In the genomic region with DNA sequence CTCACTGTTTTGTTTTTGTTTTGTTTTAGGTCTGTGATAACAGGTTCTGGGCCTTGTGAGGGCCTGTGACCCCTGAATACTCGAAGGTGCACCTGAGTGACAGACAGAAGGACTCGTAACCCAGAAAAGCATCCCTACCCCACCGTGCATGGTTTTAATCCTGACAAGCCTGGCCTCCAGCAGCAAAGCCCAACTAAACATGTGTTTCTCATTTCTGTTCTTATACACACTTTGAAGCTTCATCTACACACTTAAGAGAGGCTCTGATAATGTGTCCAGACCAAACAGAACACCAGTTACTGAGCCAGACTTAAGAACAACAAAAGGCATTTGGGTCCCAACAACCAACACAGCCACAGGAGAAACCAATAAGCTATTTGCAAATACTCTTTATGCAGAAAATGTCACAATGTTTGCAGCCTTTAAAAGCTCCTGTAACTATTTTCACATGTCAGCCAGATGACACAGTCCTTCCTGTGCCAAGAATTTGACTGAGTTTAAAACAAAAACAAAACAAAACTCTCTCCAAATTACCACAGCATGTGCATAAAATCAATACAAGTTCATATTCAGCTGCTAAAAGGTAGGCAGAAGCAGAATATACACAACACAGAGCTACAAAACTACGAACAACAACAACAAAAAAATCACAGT, we compare ENCODE assay signal across 14 mouse cellular contexts. TPM values are rescaled to one million over a fixed set of nuclear protein-coding genes. Genes with fewer than 3 reads are reported as not detected.
DNase-seq lines count a peak whose midpoint lies in the region; ATAC-seq and TF ChIP-seq lines count a peak whose summit lies in the region.
"Had no signal": no experiment of that assay in that cellular context is flagged by ENCODE, and none has a peak within 500 bp of the region (broad histone marks: within the 10 kb centered on the region; RNA-seq: fewer than 3 reads in every experiment).

No protein-coding gene starts in this region.

- no peaks in the 10 kb centered on the region for H3K9me3 ChIP-seq in kidney, postnatal 0 days (replicated peaks; ENCODE audit: low read length)
- no peaks in the 10 kb centered on the region for H3K9me3 ChIP-seq in limb, embryonic 11.5 days (ENCODE audit: control insufficient read depth, low read length)
- H3K9me3 ChIP-seq: G1E; liver, embryonic 13.5 days had no signal

- H3K27me3 ChIP-seq in kidney, postnatal 0 days (ENCODE audit: insufficient read depth, low read length) = no peaks in the 10 kb centered on the region
- no peaks in the 10 kb centered on the region for H3K27me3 ChIP-seq in limb, embryonic 11.5 days (ENCODE audit: control insufficient read depth, insufficient read depth, low read length)
- H3K27me3 ChIP-seq in thymus, adult 2 months (ENCODE audit: control insufficient read depth, insufficient read depth, low read length) = no peaks in the 10 kb centered on the region
- H3K27me3 ChIP-seq: liver, embryonic 13.5 days had no signal

- TF ChIP-seq POLR2A in thymus, adult 2 months (IDR thresholded peaks at IDR 0.05; ENCODE audit: control insufficient read depth, extremely low read depth, insufficient read depth, low read length, poor library complexity) = no peak

- intact Hi-C loops in gastrocnemius, adult 2 months (cut with DNase I) = no loop called here
- intact Hi-C loops in gastrocnemius, postnatal 14 days (cut with DNase I; ENCODE audit: low total_unique reads) = no loop called here

- ATAC-seq in kidney, postnatal 0 days (replicated peaks; ENCODE audit: low FRiP score, low read depth) = no peak
- peak; percentile 44; the same call in 1 of the 2 replicates for ATAC-seq in limb, embryonic 11.5 days (ENCODE audit: insufficient number of reproducible peaks, low FRiP score, low TSS enrichment, low read depth)
- ATAC-seq: intestine, embryonic 16.5 days had no signal

- 53% methylated on average over 4 of the region's 4 CpGs for WGBS in kidney, postnatal 0 days
- WGBS in limb, embryonic 11.5 days = 23% methylated on average over 4 of the region's 4 CpGs
- WGBS in thymus, adult 2 months = 88% methylated on average over 4 of the region's 4 CpGs

- H3K9ac ChIP-seq in kidney, postnatal 0 days (ENCODE audit: low read depth, low read length) = no peak overlapping the region
- H3K9ac ChIP-seq in limb, embryonic 11.5 days (ENCODE audit: low read length) = no peak overlapping the region
- H3K9ac ChIP-seq: liver, embryonic 13.5 days had no signal

- no peak for TF ChIP-seq CTCF in gastrocnemius, adult 2 months (IDR thresholded peaks at IDR 0.05)
- TF ChIP-seq CTCF in kidney, postnatal 0 days (IDR thresholded peaks at IDR 0.05; ENCODE audit: low read depth) = no peak
- no peak for TF ChIP-seq CTCF in thymus, adult 2 months (IDR thresholded peaks at IDR 0.05; ENCODE audit: borderline replicate concordance, control insufficient read depth, extremely low read depth, insufficient read depth, low read length, poor library complexity)

- H3K4me1 ChIP-seq in kidney, postnatal 0 days (replicated peaks; ENCODE audit: insufficient read depth, low read length) = no peaks in the 10 kb centered on the region
- H3K4me1 ChIP-seq in limb, embryonic 11.5 days (ENCODE audit: control insufficient read depth, insufficient read depth, low read length) = peaks cover 11% of the 10 kb centered on the region
- peaks cover 3% of the 10 kb centered on the region for H3K4me1 ChIP-seq in thymus, adult 2 months (replicated peaks; ENCODE audit: control insufficient read depth, insufficient read depth, low read length)

- H3K27ac ChIP-seq in gastrocnemius, adult 2 months = peak overlapping the region; percentile 78
- H3K27ac ChIP-seq in kidney, postnatal 0 days = no peak overlapping the region
- H3K27ac ChIP-seq in limb, embryonic 11.5 days (replicated peaks; ENCODE audit: low read depth, low read length) = peak overlapping the region; percentile 71
- no peak overlapping the region for H3K27ac ChIP-seq in thymus, adult 2 months (ENCODE audit: control insufficient read depth, insufficient read depth, low read length)
- H3K27ac ChIP-seq: liver, embryonic 13.5 days had no signal

- DNase-seq in gastrocnemius, adult 2 months = no peak
- no peak for DNase-seq in gastrocnemius, postnatal 14 days
- DNase-seq in kidney, postnatal 0 days (ENCODE audit: low spot score) = peak; percentile 12
- no peak for DNase-seq in kidney, adult 11 months
- peak; percentile 54 for DNase-seq in embryo, embryonic 10.5 days (ENCODE audit: low spot score)
- peak; percentile 57 for DNase-seq in limb, embryonic 11.5 days (ENCODE audit: low spot score)
- no peak for DNase-seq in thymus, adult 2 months
- no peak for DNase-seq in retina, embryonic 14.5 days (ENCODE audit: low spot score)
- DNase-seq: B cell, adult 2 months; liver, embryonic 13.5 days; right cerebral cortex, postnatal 25 days; thymus, postnatal 4 days had no signal

- no peak overlapping the region for H3K4me2 ChIP-seq in kidney, postnatal 0 days (ENCODE audit: low read length)
- H3K4me2 ChIP-seq in limb, embryonic 11.5 days (ENCODE audit: low read depth, severe bottlenecking) = no peak overlapping the region
- H3K4me2 ChIP-seq: liver, embryonic 13.5 days had no signal

- H3K4me3 ChIP-seq in gastrocnemius, adult 2 months = no peak overlapping the region
- H3K4me3 ChIP-seq in kidney, postnatal 0 days (replicated peaks; ENCODE audit: low read depth, low read length) = no peak overlapping the region
- H3K4me3 ChIP-seq in limb, embryonic 11.5 days (ENCODE audit: low read depth, low read length) = no peak overlapping the region
- H3K4me3 ChIP-seq in thymus, adult 2 months (ENCODE audit: control insufficient read depth, insufficient read depth, low read length) = no peak overlapping the region
- H3K4me3 ChIP-seq: liver, embryonic 13.5 days had no signal

- H3K36me3 ChIP-seq in kidney, postnatal 0 days (ENCODE audit: insufficient read depth, low read length) = no peaks in the 10 kb centered on the region
- H3K36me3 ChIP-seq in limb, embryonic 11.5 days (ENCODE audit: control insufficient read depth, insufficient read depth, low read length) = no peaks in the 10 kb centered on the region
- H3K36me3 ChIP-seq in thymus, adult 2 months (ENCODE audit: control insufficient read depth, insufficient read depth, low read length) = no peaks in the 10 kb centered on the region
- H3K36me3 ChIP-seq: G1E; liver, embryonic 13.5 days had no signal

RNA-seq across cellular contexts. Expression of gene Cdc14b, which starts 39.9 kb away (rescaled TPM):
- total RNA-seq in gastrocnemius, adult 2 months (2021) = 1 to 10 TPM; 6.3 to 6.8 TPM
- total RNA-seq in gastrocnemius, postnatal 14 days (2021) = 1 to 10 TPM; 4.0 to 4.4 TPM
- polyA plus RNA-seq in kidney, postnatal 0 days (2015; fragmentation: Nextera tagmentation; extraction: Ambion mirVana) = 7.3 and 8.5 TPM in 2 replicates
- 39.9 and 41.0 TPM in 2 replicates for polyA plus RNA-seq in limb, embryonic 11.5 days (2014; fragmentation: Nextera tagmentation; extraction: Ambion mirVana)
- 3.2 and 4.7 TPM in 2 replicates for polyA plus RNA-seq in thymus, adult 2 months (2012; rRNA removed)

Comparison
In these comparisons a context has a peak if more than half of its experiments do, and no peak if none do; other contexts are left out.
1. DNase-seq: peak in kidney, postnatal 0 days (single experiment), embryo, embryonic 10.5 days (single experiment) and limb, embryonic 11.5 days (single experiment); none in gastrocnemius, adult 2 months (single experiment), gastrocnemius, postnatal 14 days (single experiment), kidney, adult 11 months (single experiment), thymus, adult 2 months (single experiment) and retina, embryonic 14.5 days (single experiment).
2. H3K27ac ChIP-seq: peak in gastrocnemius, adult 2 months (single experiment) and limb, embryonic 11.5 days (single experiment); none in kidney, postnatal 0 days (single experiment) and thymus, adult 2 months (single experiment).